Mouse (Mus musculus) kidney, adult 2 months (tissue): ENCODE measurements at regions not wholly inside any gene's neighbourhood (a gene's known extent, or its start where the extent isn't known, plus 50 kb on each side); places are given as distances from the start of the nearest gene placed in this dataset.

Experiments
- CTCF ChIP-seq: fragments of 200-500 bp; conservative IDR thresholded peaks from 2 replicates; pipeline ENCODE4 v1.5.1; 2011; ENCODE audit warnings: low read depth, mild to moderate bottlenecking, control low read depth, low read length, moderate library complexity, mixed read lengths; ENCODE audit not compliant: insufficient read depth, insufficient read length
- POLR2A ChIP-seq: fragments of 200-500 bp; IDR thresholded peaks from one replicate; pipeline ENCODE4 v1.6.1; 2011; ENCODE audit warnings: low read depth, low read length, control low read depth

- TF ChIP-seq CTCF (no peak), POLR2A (no peak)
Observed at GRCm38 (mm10) chr12:80035500-80036271, 77.1 kb downstream of the Zfp36l1 start.
